Mouse (Mus musculus): Measurements from ENCODE around the gene Acsl1. TPM values are rescaled to one million over a fixed set of nuclear protein-coding genes. Genes with fewer than 3 reads are reported as not detected.

The Acsl1 gene
- total RNA-seq (2021) = 10 to 100 TPM; 42.2 to 49.0 TPM

- intact Hi-C loops (cut with DNase I) = loop anchor here (1.0 kb wide), 1 partner anchor 80 kb away; no protein-coding TSS in a partner anchor
- DNase-seq (ENCODE audit: low spot score in 2 of 2) = peak; percentile 93 to 98
These were observed at the start of gene Acsl1 for GRCm38 (mm10) chr8:46470792-46471781. TSS of gene Acsl1 (plus strand) at chr8:46471037.

DNA sequence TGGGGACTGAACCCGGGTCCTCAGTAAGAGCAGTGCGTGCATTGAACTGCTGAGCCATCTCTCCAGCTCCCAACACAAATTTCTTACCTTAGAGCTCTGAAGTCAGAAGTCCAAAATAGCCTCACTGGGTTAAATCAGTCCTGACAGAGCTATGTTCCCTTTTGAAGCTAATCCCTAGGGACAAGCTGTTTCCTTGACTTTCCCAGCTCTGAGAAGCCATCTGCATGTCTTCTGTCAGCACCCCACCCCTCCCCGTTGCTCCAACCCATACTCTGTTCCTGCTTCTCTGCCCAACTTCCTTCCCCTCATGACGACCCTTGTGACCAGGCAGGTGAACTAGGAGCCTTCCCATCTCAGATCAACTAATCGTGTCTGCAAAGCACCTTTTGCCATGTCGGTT is 49.3 kb upstream of the Acsl1 start:
- intact Hi-C loops (cut with DNase I) = no loop called here
- peak in 1 of 2 experiments; percentile 15 for DNase-seq (ENCODE audit: low spot score in 2 of 2)

GRCm38 (mm10) chr8:46427940-46428339 is 42.9 kb upstream of the Acsl1 start:
- intact Hi-C loops (cut with DNase I) = no loop called here
- no peak for DNase-seq (ENCODE audit: low spot score in 2 of 2)

DNA sequence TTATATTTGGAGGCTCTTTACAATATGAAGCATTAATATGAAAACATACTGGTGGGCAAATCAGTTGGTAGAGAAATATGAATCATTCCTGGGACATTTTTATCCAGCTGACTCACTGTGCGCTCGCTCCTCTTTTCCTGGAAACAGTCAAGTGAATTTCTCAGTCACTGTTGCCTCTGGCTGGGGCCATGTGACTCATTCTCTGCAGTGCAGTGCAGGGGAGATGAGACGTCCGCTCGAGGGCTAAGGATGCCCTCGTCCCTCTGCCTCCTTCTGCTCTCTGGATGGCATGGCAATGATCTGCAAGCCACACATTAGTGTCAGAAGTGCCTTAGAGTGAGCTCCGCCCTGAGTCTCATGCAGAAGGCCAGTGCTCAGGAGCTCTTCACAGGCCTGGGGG is 41.0 kb upstream of the Acsl1 start:
- intact Hi-C loops (cut with DNase I) = no loop called here

GRCm38 (mm10) chr8:46431921-46432320 is 38.9 kb upstream of the Acsl1 start:
- intact Hi-C loops (cut with DNase I) = no loop called here
- no peak for DNase-seq (ENCODE audit: low spot score in 2 of 2)

More for the DNA sequence above, 41.0 kb upstream of the Acsl1 start:
- peak; percentile 56 to 93 for DNase-seq (ENCODE audit: low spot score in 2 of 2)

GRCm38 (mm10) chr8:46432581-46432980 is 38.3 kb upstream of the Acsl1 start:
- no peak for DNase-seq (ENCODE audit: low spot score in 2 of 2)
- intact Hi-C loops (cut with DNase I) = no loop called here

DNA sequence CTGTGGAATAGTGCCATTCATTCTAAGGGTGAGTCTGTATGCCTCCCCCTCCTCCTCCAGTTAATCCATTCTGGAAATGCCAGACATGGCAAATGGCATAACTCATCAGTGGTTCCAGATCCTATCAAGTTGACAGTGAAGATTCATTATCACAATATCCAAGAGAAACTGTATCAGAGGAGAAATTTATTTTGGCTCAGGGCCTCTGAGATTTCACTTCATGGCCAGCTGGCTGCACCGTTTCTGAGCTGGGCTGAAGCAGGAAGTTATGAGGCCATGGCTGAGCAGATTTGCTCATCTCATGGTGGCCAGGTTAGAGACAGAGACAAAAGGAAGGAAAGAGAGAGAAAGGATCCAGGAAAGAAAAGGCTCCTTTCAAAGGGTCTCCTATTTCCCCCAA is 37.2 kb upstream of the Acsl1 start:
- DNase-seq (ENCODE audit: low spot score in 2 of 2) = no peak
- intact Hi-C loops (cut with DNase I) = no loop called here

- intact Hi-C loops (cut with DNase I) = no loop called here
- no peak for DNase-seq (ENCODE audit: low spot score in 2 of 2)
These were observed 32.3 kb upstream of the Acsl1 start for GRCm38 (mm10) chr8:46438491-46438890.

DNA sequence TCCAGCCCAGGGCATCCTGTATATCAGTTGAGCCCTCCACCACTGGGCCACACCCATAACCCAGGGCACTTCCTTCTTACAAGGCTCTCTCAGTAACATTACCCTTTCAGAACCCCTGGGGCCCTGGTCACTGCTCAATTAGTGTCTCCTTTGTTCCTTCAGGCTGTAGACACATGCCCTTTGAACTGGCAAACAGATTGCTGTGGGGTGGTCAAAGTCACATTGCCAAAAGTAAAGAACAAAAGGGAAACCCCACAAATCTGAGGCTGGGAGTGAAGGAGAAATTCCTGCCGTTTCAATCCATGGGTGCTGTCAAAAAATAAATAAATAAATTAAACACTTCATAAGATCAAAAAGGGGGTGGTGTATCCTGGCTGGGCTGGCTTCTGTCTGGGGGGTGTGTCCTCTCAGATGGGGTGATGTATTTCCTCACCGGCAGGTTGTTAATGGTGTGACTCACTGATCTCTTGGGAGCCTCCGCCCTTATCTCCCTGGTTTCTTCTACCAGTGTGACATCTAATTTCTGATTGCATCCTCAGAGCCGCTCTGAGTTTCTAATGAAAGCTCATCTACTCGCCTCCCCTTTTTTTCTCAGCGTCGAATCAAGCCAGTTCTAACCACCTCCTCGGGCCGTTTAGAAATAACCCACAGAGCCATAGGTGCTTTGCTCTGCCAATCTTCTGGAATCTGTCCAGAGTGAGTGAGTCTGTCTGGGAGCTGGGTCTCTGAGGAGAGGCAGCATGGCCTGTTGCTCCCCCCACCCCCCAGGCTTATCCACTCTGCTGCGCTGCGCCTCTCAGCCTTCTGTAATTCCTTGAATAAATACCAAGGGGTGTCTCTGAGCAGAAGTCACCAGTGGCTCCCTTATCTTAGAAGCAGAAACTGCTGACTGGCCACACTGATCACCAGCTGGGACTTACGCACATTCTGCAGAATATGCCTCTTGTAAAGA is 24.6 kb upstream of the Acsl1 start:
- DNase-seq (ENCODE audit: low spot score in 2 of 2) = no peak
- intact Hi-C loops (cut with DNase I) = no loop called here

GRCm38 (mm10) chr8:46447334-46447733 is 23.5 kb upstream of the Acsl1 start:
- DNase-seq (ENCODE audit: low spot score in 2 of 2) = no peak
- intact Hi-C loops (cut with DNase I) = no loop called here

- no peak for DNase-seq (ENCODE audit: low spot score in 2 of 2)
- intact Hi-C loops (cut with DNase I) = no loop called here
These were observed 22.2 kb upstream of the Acsl1 start for GRCm38 (mm10) chr8:46448606-46449005.

DNA sequence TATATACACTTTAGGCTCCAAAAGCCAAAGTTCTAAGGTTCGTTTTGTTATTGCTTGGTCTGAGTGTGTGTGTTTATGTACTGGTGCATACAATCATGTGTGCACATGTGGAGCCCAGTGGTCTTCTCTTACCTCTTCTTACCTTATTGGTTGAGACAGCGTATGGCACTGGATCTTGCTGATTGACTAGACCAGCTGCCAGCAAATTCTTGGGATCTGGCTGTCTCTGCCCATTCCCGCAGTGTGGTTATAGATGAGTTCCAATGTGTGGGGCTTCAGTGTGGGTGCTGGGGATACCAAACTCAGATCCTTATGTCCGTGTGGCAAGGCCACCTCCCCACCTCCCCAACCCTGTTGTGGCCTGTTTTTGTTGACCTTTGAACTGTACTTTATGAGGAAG is 21.8 kb upstream of the Acsl1 start:
- DNase-seq (ENCODE audit: low spot score in 2 of 2) = no peak
- intact Hi-C loops (cut with DNase I) = no loop called here

GRCm38 (mm10) chr8:46449723-46450251 is 21.1 kb upstream of the Acsl1 start:
- DNase-seq (ENCODE audit: low spot score in 2 of 2) = no peak
- intact Hi-C loops (cut with DNase I) = no loop called here

GRCm38 (mm10) chr8:46458215-46458811 is 12.5 kb upstream of the Acsl1 start:
- intact Hi-C loops (cut with DNase I) = no loop called here

DNA sequence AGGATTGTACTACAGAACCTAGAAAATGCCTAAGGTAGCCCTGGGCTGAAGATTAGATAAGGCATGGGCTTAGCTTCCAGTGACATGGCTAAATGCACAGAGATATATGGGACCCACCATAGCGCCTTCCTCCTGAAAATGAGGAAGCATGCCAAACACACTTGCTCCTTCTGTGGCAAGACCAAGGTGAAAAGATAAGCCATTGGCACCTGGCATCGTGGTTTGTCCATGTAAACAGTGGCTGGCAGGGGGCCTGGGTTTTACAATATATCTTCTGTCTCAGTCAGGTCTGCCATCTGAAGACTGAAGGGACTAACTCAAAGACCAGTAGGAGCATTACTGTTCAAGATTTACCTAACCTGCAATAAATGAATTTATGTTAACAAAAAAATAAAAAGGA is 2.4 kb upstream of the Acsl1 start:
- intact Hi-C loops (cut with DNase I) = no loop called here
- DNase-seq (ENCODE audit: low spot score in 2 of 2) = no peak

More at GRCm38 (mm10) chr8:46458215-46458811, 12.5 kb upstream of the Acsl1 start:
- DNase-seq (ENCODE audit: low spot score in 2 of 2) = no peak

GRCm38 (mm10) chr8:46469071-46469769 is 1.6 kb upstream of the Acsl1 start:
- no peak for DNase-seq (ENCODE audit: low spot score in 2 of 2)
- intact Hi-C loops (cut with DNase I) = no loop called here

- intact Hi-C loops (cut with DNase I) = loop anchor here (1.0 kb wide), 1 partner anchor 81 kb away; no protein-coding TSS in a partner anchor
- no peak for DNase-seq (ENCODE audit: low spot score in 2 of 2)
These were observed 596 bp upstream of the Acsl1 start for GRCm38 (mm10) chr8:46470091-46470791.

- DNase-seq (ENCODE audit: low spot score in 2 of 2) = no peak
- intact Hi-C loops (cut with DNase I) = no loop called here
These were observed 1.2 kb downstream of the Acsl1 start for GRCm38 (mm10) chr8:46471926-46472485.
